Mouse (Mus musculus): ENCODE measurements around the gene Zxdc.

The Zxdc gene

DNA sequence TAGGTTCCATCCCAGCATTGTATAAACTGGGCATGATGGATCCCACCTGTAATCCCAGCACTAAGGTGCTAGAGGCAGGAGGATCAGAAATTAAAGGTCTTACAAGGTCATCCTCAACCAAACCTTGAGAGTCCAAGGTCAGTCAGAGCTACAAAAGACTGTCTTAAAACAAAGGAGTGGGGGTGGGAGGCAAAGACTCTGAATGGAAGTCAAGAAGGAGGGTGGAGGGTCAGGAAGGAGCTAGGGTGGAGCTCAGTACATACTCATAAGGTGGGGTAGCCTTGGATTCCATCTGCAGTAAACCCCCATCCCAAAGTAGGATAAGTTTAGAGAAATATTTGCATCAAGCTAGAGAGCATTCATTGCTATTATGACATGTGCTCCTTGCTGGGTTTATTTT lies 83.3 kb downstream of the Zxdc start:
- DNase-seq (ENCODE audit: low read depth, low spot score): no peak
